Mouse (Mus musculus) kidney, embryonic 16.5 days (tissue): ENCODE data around the gene Tmem39b. TPM values are rescaled to one million over a fixed set of nuclear protein-coding genes. Genes with fewer than 3 reads are reported as not detected.

ENCODE experiments used
- ATAC-seq: fragments of 200-750 bp; cut with Nextera tagmentation; 2 replicates; pipeline ENCODE4 v1.8.0; 2017; ENCODE audit warnings: moderate TSS enrichment; ENCODE audit not compliant: low FRiP score, low TSS enrichment
- H3K27ac ChIP-seq: fragments of 300-500 bp; sonication (generic); 2 replicates; pipeline ENCODE4 v1.5.1; 2014; ENCODE audit warnings: low read length
- H3K27me3 ChIP-seq: fragments of 300-500 bp; sonication (generic); 2 replicates; pipeline ENCODE4 v1.6.1; 2014; ENCODE audit warnings: low read length, control low read depth, mixed read lengths; ENCODE audit not compliant: insufficient read depth
- H3K36me3 ChIP-seq: fragments of 300-500 bp; sonication (generic); 2 replicates; pipeline ENCODE4 v1.6.1; 2014; ENCODE audit warnings: low read length, control low read depth, mixed read lengths; ENCODE audit not compliant: insufficient read depth
- H3K4me1 ChIP-seq: fragments of 300-500 bp; sonication (generic); 2 replicates; pipeline ENCODE4 v1.6.1; 2014; ENCODE audit warnings: low read length, control low read depth, mixed read lengths; ENCODE audit not compliant: insufficient read depth
- H3K4me2 ChIP-seq: fragments of 300-500 bp; sonication (generic); replicated peaks from 2 replicates; pipeline ENCODE4 v1.6.1; 2014; ENCODE audit warnings: low read depth, low read length
- H3K4me3 ChIP-seq: fragments of 300-500 bp; sonication (generic); 2 replicates; pipeline ENCODE4 v1.5.1; 2014; ENCODE audit warnings: mild to moderate bottlenecking, low read length
- H3K9ac ChIP-seq: fragments of 300-500 bp; sonication (generic); replicated peaks from 2 replicates; pipeline ENCODE4 v1.6.1; 2014; ENCODE audit warnings: low read length
- H3K9me3 ChIP-seq: fragments of 300-500 bp; sonication (generic); 2 replicates; pipeline ENCODE4 v1.6.1; 2016; ENCODE audit warnings: low read length, control low read depth
- WGBS: fragments of 180-500 bp; shearing (Covaris S2); extraction: QIAGEN DNeasy Blood & Tissue Kit; methylation state at CpG from one replicate; pipeline ENCODE4 v1.1.7; 2014; 5-methylcytosine and 5-hydroxymethylcytosine counted together
- microRNA-seq: library from miRNA; unstranded; fragments of <30 nt; microRNA quantifications from one replicate; pipeline ENCODE4, GENCODE M21; 2016
- polyA plus RNA-seq: library from polyadenylated mRNA; unstranded; fragments of >200 nt; fragmentation: Nextera tagmentation; extraction: Ambion mirVana; gene quantifications from 2 replicates; pipeline ENCODE4 v1.2.1, GENCODE M21; 2015

The Tmem39b gene
- polyA plus RNA-seq, 1 experiment from 2014 or later: 20.6 TPM

DNA sequence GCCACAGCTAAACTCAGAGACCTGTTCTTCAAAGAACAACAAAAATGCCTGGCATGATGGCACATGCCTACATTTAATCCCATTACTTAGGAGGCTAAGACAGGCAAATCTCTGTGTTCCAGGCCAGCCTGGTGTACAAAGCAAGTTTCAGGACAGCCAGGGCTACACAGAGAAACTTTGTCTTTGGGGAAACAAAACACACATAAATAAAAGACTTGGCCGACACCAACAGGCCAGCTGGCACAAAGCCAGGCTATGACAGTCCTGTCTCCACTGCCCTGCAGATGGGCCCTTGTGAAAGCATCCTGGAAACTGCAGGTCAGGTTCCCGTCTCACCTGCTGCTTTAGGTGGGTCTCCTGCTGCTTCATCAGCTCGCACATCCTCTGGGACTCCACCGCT is 65.7 kb downstream of the Tmem39b start:
- 71% methylated on average over 4 of the region's 4 CpGs for WGBS

More for the DNA sequence above, 65.7 kb downstream of the Tmem39b start:
- Histone ChIP-seq H3K4me1 (peaks cover under 1% of the 10 kb centered on the region; the same call in 1 of the 2 replicates), H3K27ac (no peak overlapping the region), H3K36me3 (peaks cover 94% of the 10 kb centered on the region), H3K9me3 (no peaks in the 10 kb centered on the region), H3K9ac (no peak overlapping the region), H3K27me3 (no peaks in the 10 kb centered on the region), H3K4me3 (no peak overlapping the region), H3K4me2 (no peak overlapping the region)
- ATAC-seq: no peak

Small RNA genes within 50 kb of the gene (microRNA-seq; reads per million reads assigned to microRNA genes)
- gene Mir7016: 0.47 reads per million

Other genes with a start within 250 kb of the Tmem39b start
- 31.8 and 33.6 TPM in 2 replicates for gene Bsdc1, start 235.3 kb downstream of the Tmem39b start, polyA plus RNA-seq
- not detected in 2 replicates for gene Tssk3, start 205.8 kb downstream of the Tmem39b start, polyA plus RNA-seq
- gene Fam229a, start 205.6 kb downstream of the Tmem39b start, polyA plus RNA-seq: 0.35 TPM in 1 of 2 replicates, not detected in the other
- gene Marcksl1, start 183.3 kb downstream of the Tmem39b start, polyA plus RNA-seq: 761 and 859 TPM in 2 replicates
- 285 and 304 TPM in 2 replicates for gene Hdac1, start 154.1 kb downstream of the Tmem39b start, polyA plus RNA-seq
- 10.8 and 13.0 TPM in 2 replicates for gene Lck, start 123.2 kb downstream of the Tmem39b start, polyA plus RNA-seq
- gene Fam167b, start 118.3 kb downstream of the Tmem39b start, polyA plus RNA-seq: 35.9 and 37.8 TPM in 2 replicates
- gene Eif3i, start 96.2 kb downstream of the Tmem39b start, polyA plus RNA-seq: 296 and 307 TPM in 2 replicates
- gene Tmem234, start 96.2 kb downstream of the Tmem39b start, polyA plus RNA-seq: 216 and 221 TPM in 2 replicates
- gene Dcdc2b, start 82.6 kb downstream of the Tmem39b start, polyA plus RNA-seq: 2.6 and 3.2 TPM in 2 replicates
- gene Iqcc, start 77.7 kb downstream of the Tmem39b start, polyA plus RNA-seq: 34.8 and 38.2 TPM in 2 replicates
- gene Ccdc28b, start 72.9 kb downstream of the Tmem39b start, polyA plus RNA-seq: 64.1 and 71.7 TPM in 2 replicates
- gene Txlna, start 55.8 kb downstream of the Tmem39b start, polyA plus RNA-seq: 89.5 and 94.4 TPM in 2 replicates
- 19.9 and 21.3 TPM in 2 replicates for gene Kpna6, start 24.1 kb downstream of the Tmem39b start, polyA plus RNA-seq
- 92.1 and 105 TPM in 2 replicates for gene Khdrbs1, start 45.5 kb upstream of the Tmem39b start, polyA plus RNA-seq
- 272 and 298 TPM in 2 replicates for gene Ptp4a2, start 114.4 kb upstream of the Tmem39b start, polyA plus RNA-seq
- 0.32 TPM in 1 of 2 replicates, not detected in the other for gene Spocd1, start 232.4 kb upstream of the Tmem39b start, polyA plus RNA-seq